Mouse (Mus musculus) left cerebral cortex, adult 18-20 months (tissue): ENCODE results near the gene Sstr2. TPM values are rescaled to one million over a fixed set of nuclear protein-coding genes. Genes with fewer than 3 reads are reported as not detected.

Source experiments
- DNase-seq, 2 experiments: peaks; one replicate each; pipeline ENCODE4 v3.0.0; 2021 to 2022; ENCODE audit warnings: low spot score in 2 of 2, mixed read lengths in 1 of 2
- long read RNA-seq, 2 experiments: library from polyadenylated mRNA; stranded (forward); transcript quantifications; one replicate each; pipeline ENCODE4 v2.0.0; 2021
- total RNA-seq, 2 experiments: library from RNA; stranded (reverse); gene quantifications; 2 replicates each; pipeline ENCODE4 v1.2.3; 2021

Sstr2 gene
- total RNA-seq: 10 to 100 TPM; 30.0 to 35.9 TPM
- long read RNA-seq, experiment 1, transcript Sstr2-203 (2 exons, 2,143 nt): major isoform, 37 of 43 reads
- long read RNA-seq, experiment 1, partial matches to known transcripts: 0 of 43 reads
- long read RNA-seq, experiment 1, other reads (novel, unspliced or antisense): 4 of 43 reads
- long read RNA-seq, experiment 2, transcript Sstr2-203 (2 exons, 2,143 nt): major isoform, 28 of 36 reads
- long read RNA-seq, experiment 2, partial matches to known transcripts: 0 of 36 reads
- long read RNA-seq, experiment 2, other reads (novel, unspliced or antisense): 5 of 36 reads

DNA sequence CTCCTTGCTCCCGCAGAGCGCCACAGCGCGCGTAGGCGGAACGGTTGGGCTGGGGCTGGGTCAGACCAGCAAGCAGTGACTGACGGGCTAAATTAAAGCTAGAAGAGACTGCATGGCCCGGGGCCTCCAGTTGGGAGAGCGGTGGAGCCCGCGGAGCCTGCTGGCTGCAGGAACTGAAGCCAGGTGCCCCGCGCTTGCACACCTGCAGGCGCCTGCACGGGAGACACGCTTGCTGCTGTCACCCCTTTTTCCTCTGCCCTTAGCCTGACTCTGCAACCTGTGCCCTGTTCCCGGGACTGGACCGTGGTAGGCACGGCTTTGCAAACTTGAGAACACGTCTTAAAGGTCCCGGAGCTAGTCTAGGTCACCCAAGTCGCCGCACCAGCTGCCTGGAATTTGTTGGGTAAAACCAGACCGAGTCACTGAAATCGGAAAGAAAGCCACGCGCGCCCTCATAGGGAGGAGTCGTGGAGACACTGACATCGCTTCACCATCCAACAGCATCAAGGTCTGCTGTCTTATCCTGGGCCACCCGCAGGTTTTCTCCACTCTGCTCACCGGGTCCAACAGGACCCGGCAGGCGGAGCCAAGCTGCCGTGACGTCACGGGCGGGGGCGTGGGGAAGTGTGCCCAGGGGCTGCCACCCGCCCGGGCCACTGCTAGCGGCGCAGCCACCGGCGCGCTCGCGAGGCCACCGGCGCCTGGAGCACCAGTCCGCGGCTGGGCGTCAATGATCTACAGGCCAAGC is at the start of gene Sstr2:
TSS of gene Sstr2 (plus strand) at position 671 of the 748 bp plus-strand sequence.
- peak; percentile 74 to 82 for DNase-seq

DNA sequence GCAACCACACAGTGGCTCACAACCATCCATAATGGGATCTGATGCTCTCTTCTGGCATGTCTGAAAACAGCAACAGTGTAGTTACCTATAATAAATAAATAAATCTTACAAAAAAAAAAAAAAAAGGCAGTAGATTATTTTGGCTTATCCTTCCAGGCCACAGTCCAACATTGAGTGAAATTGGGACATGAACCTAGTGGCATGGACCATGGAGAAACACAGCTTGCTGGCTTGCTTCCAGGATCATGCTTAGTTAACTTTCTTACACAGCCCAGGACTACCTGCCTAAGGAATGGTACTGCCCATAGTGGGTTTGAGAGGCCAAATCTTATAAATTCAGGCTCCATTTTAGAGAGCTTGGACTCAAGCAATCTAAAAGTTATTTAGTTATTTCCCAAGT is 47.5 kb upstream of the Sstr2 start:
- DNase-seq: no peak

DNA sequence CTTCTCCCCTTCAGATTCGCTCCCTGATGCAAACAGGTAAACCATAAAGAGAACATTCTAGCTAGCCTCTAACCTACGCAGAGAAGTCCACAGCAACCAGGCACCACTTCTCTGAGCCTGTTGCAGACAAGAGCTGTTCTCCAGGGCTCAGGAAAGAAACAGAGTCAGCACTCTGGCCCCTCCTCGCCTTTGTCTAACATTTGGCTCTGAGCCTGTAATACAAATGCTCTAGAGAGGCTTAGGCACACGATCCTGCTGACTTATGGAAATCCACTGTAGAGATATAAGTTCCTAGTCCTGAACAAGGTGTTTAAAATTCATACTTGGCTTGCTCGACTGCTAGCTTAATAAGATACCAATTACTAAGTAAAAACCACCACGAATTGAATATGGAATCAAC is 46.5 kb upstream of the Sstr2 start:
- DNase-seq: no peak

DNA sequence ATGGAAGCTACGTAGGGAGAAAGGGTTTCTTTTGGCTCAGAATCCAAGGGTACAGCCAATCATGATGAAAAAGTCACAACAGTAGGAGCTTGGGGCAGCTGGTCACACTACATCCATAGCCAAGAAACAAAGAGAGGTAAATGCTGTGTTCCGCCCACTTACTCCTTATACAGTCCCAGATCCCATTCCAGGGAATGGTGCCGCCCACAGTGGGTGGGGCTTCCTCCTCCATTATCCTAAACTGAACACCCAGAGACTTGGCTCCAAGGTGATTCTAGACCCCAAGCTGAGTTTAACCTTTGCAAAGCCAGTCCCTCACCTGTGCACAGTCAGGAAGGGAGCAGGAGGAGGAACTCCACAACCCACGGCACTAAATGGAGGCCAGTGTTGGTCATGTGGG is 41.9 kb upstream of the Sstr2 start:
- no peak for DNase-seq

DNA sequence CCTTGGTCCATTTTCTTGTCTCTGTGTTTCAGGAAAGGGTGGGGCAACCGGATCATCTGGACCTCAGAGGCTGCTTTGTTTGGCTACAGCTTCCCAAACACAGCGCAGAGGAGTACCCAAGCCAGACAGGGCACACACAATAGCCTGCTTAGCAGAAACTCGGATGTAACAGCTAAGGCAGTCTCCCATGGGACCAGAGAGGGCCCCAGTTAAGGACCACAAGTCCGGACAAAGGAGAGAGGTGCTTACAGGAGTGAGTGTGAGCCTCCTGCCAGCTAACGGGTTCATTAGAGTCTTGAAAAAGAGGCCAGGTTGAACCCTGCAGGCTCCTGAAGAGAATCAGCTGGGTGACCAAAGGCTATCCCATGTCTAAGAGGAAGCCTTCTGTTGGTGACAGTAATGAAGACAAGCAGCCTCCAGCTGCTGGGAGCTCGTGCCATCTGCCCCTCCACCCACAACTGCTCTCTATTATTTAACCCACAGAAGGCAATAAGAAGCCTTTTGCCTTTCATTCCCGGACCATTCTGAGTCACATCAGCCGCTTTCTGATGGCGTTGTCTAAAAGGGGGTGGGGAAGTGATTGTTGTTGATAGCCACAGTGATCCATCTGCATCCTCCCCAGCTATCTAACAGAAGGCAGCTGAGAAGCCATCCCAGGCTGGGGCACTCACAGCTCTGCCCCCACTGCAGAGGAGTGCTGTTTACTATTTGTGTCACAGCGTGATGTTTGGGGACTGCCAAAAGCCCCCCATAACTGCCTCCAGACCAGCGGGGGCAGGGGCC is 35.1 kb upstream of the Sstr2 start:
- DNase-seq: no peak

DNA sequence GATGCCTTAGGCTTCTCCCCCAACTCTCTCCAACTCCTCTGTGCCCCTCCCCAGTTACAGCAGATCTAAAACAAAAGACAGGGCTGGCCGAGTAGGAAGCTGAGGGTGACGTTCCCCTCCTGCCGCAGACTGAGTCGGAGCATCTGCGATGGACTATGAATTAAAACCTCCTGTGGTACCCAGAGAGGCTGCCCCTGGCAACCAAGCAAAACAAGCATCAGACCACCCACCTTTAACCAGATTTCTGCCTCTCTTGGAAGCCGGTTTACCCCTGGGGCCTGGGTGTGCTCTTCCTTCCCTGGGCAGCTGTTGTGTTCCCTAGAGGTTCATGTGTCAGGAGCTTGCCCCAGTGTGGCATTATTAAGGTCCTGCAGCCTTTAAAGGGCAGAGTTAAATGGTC is 32.7 kb upstream of the Sstr2 start:
- DNase-seq: no peak

DNA sequence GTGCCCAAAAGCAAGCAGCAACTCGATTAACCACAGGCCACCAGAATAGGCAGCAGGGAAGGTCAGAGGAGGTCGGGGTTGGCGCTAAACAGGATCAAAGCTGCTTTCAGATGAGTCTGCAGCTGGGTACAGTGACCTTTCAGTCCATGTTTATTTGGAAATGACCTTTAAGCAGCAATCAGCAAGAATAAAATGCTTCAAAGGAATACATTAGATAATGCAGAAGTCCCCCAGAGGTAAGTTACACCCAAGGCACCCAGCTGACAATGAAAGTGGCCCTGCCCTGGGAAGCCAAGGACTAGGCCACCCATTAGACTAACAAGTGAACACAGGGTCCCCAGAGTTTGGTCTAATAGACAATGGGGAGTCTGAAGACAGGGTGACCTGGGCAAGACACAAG is 30.2 kb upstream of the Sstr2 start:
- DNase-seq: no peak

DNA sequence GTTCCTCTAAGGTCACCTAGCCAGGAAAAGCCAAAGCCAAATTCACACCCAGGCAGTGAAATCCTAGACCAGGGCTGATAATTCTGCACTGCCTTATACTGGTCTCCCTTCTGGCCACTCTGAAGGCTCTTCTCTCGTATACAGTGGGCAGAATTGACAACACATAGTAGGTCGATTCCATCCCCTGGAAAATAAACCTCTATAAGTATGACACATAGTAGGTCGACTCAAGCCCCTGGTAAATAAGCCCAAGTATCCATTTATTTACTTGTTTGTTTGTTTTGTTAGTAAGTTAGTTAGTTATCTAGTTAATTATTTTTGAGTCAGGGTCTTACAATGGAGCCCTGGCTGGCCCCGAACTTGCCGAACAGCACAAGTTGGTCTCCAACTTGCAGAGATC is 24.0 kb upstream of the Sstr2 start:
- no peak for DNase-seq

DNA sequence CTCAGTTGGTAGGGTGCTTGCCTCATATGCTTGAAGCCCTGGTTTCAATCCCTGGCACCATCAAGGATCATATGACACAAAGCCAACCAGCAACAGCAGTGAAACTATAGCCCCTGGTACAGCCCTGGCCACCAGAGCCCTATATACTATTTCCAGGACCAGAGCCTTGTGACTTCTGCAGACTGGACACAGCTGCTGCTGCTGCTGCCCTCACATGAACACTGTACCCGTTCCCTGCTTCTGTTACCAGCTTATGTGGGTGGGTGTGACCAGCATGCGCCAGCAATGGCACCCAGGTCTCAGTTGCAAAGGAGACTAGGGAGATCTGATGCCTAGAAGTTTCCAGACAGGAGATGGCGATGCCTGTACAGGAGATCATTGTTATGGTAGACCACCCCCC is 21.5 kb upstream of the Sstr2 start:
- DNase-seq: no peak

DNA sequence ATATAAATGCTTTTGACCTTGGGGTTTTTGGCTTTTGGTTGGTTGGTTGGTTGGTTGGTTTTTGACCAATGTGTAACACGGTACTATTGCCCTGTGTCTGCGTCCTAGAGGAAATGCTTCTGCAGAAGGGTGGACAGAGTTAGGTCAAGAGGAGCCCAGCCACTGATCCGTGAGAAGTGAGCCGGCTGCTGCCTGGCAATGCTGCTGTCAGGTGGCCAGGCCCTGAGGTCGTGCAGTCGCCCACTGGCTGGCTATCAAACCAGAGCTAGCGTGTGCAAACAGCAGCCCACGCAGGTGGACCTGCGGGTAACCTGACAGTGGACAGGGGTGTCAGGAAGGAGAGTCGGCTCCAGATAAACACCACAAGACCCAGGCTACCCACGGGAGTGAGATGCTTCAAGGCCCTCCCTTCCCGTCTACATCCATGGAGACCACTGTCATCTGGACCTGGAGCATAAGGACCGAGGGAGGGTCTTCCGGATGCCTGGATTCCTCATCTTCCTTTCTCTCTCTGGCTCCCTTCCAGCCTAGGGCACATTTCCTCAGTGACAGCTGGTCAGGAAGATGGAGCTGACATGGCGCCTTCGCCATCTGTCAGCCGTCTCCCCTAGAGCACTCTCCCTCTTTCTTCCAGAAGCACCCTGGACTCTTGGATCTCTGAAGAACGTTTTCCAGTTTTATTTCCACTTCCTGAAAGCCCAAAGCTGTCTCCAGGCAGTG is 18.5 kb upstream of the Sstr2 start:
- DNase-seq: no peak

DNA sequence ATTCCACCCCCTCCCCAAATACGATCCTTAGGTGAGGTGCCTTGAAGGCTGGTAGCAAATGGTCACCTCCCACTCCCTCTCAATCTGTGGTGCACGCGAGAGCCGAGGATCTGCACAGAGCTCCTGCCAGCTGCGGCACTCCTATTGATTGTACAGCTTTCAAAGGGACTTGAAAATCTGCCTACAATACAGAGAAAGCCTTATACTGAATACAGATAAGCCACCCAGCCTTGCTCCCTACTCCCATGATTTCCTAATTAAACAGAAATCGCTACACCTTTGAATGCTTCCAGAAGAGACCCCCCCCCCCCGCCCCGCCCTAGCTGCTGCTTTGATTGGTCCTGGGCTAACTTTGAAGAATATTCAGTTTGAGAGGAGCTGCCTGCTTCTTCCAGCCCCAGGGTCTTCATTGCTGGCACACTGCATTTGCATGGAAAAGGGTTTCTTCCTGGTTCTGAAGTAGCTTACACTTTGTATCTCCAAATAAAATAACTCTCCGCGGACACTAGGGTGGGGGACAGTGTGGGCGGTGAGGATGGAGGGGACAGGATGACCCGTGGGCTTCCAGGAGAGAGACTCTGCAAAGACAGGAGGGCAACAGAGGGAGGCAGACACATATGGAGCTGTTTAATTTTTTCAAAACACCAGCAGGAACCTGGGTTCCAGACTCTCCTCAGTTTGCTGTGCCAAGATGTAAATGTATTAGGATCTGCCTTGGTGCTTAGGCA is 17.4 kb upstream of the Sstr2 start:
- DNase-seq: no peak

DNA sequence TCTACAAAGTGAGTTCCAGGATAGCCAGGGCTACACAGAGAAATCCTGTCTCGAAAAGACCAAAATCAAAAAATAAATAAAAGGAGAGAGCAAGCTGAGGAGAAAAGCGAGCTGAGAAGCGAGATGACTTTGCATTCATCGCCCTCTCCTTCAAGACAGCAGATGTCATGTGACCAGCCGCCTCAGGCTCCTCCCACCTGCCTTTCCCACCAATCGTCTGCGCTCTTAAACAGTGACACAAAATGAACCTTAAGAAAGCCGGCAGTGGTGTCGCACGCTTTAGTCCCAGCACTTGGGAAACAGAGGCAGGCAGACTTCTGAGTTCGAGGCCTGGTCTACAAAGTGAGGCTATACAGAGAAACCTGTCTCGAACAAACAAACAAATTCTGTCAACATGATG is 11.6 kb upstream of the Sstr2 start:
- no peak for DNase-seq

DNA sequence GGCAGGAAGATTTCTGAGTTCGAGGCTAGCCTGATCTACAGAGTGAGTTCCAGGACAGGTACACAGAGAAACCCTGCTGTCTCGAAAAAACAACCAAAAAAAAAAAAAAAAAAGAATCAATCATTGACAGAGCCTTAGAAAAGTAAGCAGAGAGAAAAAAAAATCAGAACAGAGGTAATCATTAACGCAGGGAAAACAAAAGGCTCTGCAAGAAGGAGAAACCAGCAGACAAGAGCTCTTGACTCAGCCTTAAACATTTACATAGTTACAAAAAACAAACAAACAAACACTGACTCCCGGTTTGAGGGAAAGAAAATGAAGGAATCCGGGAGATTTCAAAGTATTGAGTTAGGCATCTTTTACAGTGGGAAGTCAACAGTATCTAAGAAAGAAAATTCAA is 9.6 kb upstream of the Sstr2 start:
- no peak for DNase-seq

DNA sequence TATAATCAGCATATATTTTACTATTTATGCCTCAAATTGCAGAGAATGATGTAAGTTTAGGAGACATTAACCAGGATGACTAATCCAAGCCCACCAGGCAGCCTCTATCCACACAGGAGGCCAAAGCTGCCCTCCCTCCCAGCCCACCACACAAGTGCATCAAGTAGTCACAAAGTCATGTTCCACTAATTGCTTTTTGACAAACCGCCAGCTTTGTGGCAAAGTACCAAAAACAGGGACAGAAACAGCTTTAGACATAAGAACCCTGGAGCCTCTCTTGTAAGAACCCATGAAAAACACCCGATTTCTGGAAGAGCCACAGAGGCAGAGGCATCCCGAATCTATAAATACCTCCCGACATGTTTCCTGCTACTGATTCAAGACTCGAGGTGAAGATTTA is 8.9 kb upstream of the Sstr2 start:
- no peak for DNase-seq

DNA sequence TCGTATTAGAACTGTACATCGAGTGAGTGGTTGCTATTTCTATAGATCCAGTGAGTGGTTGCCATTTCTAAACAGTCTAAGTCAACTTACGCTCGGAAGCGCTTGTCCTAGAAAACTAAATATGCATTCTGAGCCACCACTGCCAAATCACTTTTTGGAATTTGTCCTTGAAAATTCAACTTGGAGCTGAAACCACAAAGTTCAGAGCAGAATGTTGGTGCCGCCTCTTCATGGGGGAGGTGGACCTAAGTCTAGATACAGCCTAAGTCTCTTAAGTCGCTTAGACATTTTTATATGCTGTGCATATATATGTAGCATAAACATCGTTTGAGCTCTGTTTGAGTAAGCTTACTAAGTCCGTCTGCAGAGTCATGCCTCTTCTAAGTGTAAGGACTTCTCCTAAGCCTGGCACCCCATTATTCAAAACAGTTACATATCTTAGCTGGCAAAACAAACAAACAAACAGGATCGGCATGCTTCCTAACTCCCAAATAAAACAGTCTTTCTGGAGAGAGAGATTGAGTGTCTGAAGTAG is 8.0 kb upstream of the Sstr2 start:
- DNase-seq: peak; percentile 19 to 26

DNA sequence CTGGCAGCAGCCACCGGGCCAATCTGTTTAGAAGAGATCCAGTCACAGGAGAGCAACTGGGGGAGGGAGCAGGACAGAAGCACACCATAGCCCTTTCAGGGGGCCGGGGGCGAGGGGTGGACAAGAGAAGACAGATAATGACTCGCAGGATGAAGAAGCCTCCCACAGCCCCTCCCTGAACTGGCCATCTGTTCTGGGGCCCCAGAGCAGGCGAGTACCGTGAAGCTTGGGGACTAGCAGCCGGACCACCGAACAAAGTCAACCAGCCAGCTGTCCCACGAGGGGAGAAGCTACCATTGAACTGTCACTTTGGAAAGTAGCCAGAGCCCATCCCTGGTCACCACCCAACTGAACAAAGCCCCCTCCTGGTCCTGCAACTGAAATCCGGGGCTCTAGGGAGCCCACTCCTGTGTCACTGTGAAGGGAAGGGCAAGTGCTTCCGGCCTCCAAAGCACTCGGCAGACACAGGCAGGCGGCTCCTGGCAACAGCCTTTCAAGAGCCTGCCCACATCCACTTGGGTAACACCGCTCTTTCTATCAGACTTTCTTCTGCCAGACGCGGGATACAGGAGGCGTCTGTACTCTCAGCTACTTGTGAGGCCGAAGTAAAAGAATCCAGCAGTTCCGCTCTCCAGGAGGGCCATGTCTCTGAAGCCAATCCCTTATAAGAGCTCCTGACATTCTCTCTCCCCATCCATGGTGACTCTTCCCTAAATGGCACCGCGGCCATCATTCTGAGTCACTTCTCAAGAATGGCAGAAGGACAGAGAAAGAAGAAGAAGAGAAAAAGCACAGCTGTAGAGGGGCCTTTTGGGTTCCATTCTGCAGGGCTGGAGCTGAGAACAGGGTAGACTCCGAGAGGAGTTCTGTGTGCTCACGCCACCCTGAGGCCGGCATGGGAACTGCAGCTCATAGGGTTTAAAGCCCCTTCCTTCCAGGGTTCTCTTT is 7.2 kb upstream of the Sstr2 start:
- peak; percentile 38 to 60 for DNase-seq

DNA sequence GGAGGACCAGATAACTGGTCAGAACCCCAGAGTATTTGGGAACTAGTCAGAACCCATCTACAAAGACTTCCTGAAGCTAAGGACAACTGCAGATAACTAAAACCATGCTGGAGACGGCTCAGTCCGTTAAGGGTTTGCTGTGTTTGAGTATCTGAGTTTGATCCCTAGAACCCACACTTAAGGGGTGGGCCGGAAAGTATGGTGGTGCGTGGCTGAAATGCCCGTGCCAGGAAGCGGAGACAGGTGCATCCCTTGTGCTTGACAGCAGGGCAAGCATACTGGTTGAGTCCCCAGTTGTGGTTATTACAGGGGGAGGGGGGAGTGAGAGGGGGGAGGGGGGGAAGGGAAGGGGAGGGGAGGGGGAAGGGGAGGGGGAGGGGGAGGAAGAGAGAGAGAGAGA is 4.7 kb upstream of the Sstr2 start:
- no peak for DNase-seq

DNA sequence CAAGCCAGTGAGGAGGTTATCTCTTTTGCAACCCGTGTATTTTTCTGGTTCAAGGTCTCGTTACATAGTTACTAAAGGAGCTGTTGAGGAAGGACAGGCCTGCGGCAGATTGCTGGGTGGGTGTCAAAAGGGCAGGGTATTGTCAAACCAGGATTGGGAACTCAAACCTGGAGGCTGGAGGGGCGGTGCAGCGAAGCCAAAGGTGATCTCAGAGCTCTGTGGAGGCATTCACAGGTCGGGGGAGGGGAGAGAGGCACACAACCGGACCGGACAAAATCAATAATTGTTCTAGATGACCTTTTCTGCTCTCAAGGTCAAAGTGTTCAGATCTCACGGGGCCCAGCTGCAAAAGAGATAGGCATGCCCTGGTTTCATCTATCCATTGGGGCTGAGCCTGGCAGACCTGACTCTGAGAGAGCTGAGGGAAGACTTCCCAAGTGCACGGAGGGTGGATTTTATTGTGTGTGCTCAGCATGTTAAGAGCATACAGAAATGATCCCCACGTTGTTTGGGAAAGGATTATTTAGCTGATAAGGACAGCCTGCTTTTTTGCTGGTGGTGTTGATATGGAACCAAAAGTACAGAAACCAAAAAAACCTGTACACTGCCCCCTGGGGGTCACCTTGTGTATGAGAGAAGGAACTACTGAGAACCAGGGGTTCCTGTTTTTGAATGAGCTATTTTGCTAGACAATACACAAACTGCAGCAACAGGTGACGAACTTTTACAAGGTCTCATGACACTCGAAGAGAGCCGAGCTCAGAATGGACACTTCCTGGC is 1.8 kb upstream of the Sstr2 start:
- peak; percentile 66 to 77 for DNase-seq

DNA sequence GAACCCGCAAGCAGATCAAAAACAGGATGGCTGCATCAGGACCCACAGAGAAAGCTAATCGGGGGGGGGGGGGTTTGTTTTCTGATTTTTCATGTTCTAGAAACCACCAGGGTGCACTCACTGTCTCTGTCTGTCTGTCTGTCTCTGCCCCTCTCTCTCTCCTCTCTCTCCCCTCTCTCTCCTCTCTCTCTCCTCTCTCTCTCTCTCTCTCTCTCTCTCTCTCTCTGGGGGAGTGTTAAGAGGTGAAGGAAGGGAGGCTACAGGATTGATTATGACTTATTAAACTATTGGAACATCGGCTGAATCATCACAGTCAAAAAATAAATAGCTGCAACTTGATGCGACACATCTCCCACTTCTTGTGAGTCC is 855 bp upstream of the Sstr2 start:
- DNase-seq: no peak
